Mouse (Mus musculus) cortical plate, adult 2 months (tissue): Measurements from ENCODE around the gene Vmn1r42.

Experiments
- CTCF ChIP-seq: fragments of 200-500 bp; IDR thresholded peaks from 2 replicates; pipeline ENCODE4 v1.5.1; 2011; ENCODE audit warnings: mild to moderate bottlenecking, control low read depth, low read length; ENCODE audit not compliant: insufficient read depth; ENCODE audit errors: extremely low read depth
- POLR2A ChIP-seq: fragments of 200-500 bp; IDR thresholded peaks from 2 replicates; pipeline ENCODE4 v1.6.1; 2011; ENCODE audit warnings: mild to moderate bottlenecking, low read length, control low read depth; ENCODE audit not compliant: insufficient read depth; ENCODE audit errors: extremely low read depth

GRCm38 (mm10) chr6:89883360-89883759, 7.1 kb upstream of the Vmn1r42 start, which contains the start of gene Vmn1r44:
- TF ChIP-seq POLR2A (no peak), CTCF (no peak)
